Mouse (Mus musculus): ENCODE results near the gene Foxred1.
A peak's percentile ranks its signal among the peaks of the same experiment; 100 is the strongest.

The Foxred1 gene

GRCm38 (mm10) chr9:35210542-35211474, at the start of gene Foxred1:
Foxred1 (minus strand) TSS chr9:35211055.
- DNase-seq (ENCODE audit: extremely low read depth, low read depth, low spot score) = peak; percentile 80

- no peak for DNase-seq (ENCODE audit: extremely low read depth, low read depth, low spot score)
These were observed 46.5 kb upstream of the Foxred1 start for GRCm38 (mm10) chr9:35257365-35257764.

GRCm38 (mm10) chr9:35249476-35249875, 38.6 kb upstream of the Foxred1 start:
- no peak for DNase-seq (ENCODE audit: extremely low read depth, low read depth, low spot score)

GRCm38 (mm10) chr9:35247405-35247804, 36.5 kb upstream of the Foxred1 start:
- no peak for DNase-seq (ENCODE audit: extremely low read depth, low read depth, low spot score)

- DNase-seq (ENCODE audit: extremely low read depth, low read depth, low spot score) = no peak
These were observed 28.9 kb upstream of the Foxred1 start for GRCm38 (mm10) chr9:35239734-35240133.

GRCm38 (mm10) chr9:35238915-35239571, 28.2 kb upstream of the Foxred1 start:
- DNase-seq (ENCODE audit: extremely low read depth, low read depth, low spot score) = no peak

GRCm38 (mm10) chr9:35238371-35238770, 27.5 kb upstream of the Foxred1 start:
- no peak for DNase-seq (ENCODE audit: extremely low read depth, low read depth, low spot score)

- DNase-seq (ENCODE audit: extremely low read depth, low read depth, low spot score) = no peak
These were observed 25.1 kb upstream of the Foxred1 start for GRCm38 (mm10) chr9:35235996-35236395.

- DNase-seq (ENCODE audit: extremely low read depth, low read depth, low spot score) = no peak
These were observed 17.8 kb upstream of the Foxred1 start for GRCm38 (mm10) chr9:35228671-35229070.

- no peak for DNase-seq (ENCODE audit: extremely low read depth, low read depth, low spot score)
These were observed 12.6 kb upstream of the Foxred1 start for GRCm38 (mm10) chr9:35223466-35223865.

- DNase-seq (ENCODE audit: extremely low read depth, low read depth, low spot score) = no peak
These were observed 7.1 kb upstream of the Foxred1 start for GRCm38 (mm10) chr9:35217963-35218362.

- no peak for DNase-seq (ENCODE audit: extremely low read depth, low read depth, low spot score)
These were observed 987 bp upstream of the Foxred1 start for GRCm38 (mm10) chr9:35211573-35212511.

GRCm38 (mm10) chr9:35204421-35204820, 6.4 kb downstream of the Foxred1 start:
- no peak for DNase-seq (ENCODE audit: extremely low read depth, low read depth, low spot score)

- DNase-seq (ENCODE audit: extremely low read depth, low read depth, low spot score) = no peak
These were observed 7.3 kb downstream of the Foxred1 start for GRCm38 (mm10) chr9:35203536-35203935.

- no peak for DNase-seq (ENCODE audit: extremely low read depth, low read depth, low spot score)
These were observed 10.3 kb downstream of the Foxred1 start for GRCm38 (mm10) chr9:35200529-35201060.

- no peak for DNase-seq (ENCODE audit: extremely low read depth, low read depth, low spot score)
These were observed 10.9 kb downstream of the Foxred1 start, which contains the start of the genes Srpr and Tirap for GRCm38 (mm10) chr9:35199772-35200471. Srpr (plus strand) TSS chr9:35200175. Tirap (minus strand) TSS chr9:35200291.

GRCm38 (mm10) chr9:35198945-35199771, 11.7 kb downstream of the Foxred1 start:
- no peak for DNase-seq (ENCODE audit: extremely low read depth, low read depth, low spot score)

- DNase-seq (ENCODE audit: extremely low read depth, low read depth, low spot score) = no peak
These were observed 12.5 kb downstream of the Foxred1 start for GRCm38 (mm10) chr9:35198351-35198750.

GRCm38 (mm10) chr9:35197625-35198024, 13.2 kb downstream of the Foxred1 start:
- no peak for DNase-seq (ENCODE audit: extremely low read depth, low read depth, low spot score)
